Mouse (Mus musculus) bone marrow, adult 2 months (tissue): ENCODE measurements around the gene Rsf1. TPM values are rescaled to one million over a fixed set of nuclear protein-coding genes. Genes with fewer than 3 reads are reported as not detected.

Experiments
- H3K27ac ChIP-seq: fragments of 200-500 bp; 2 replicates; pipeline ENCODE4 v1.5.1; 2012; ENCODE audit warnings: low read depth, mild to moderate bottlenecking, control low read depth, inconsistent platforms, low read length; ENCODE audit not compliant: control insufficient read depth, poor library complexity, insufficient read depth
- H3K4me1 ChIP-seq: fragments of 200-500 bp; 2 replicates; pipeline ENCODE4 v1.6.1; 2011; ENCODE audit warnings: low read length; ENCODE audit not compliant: control insufficient read depth, insufficient read depth
- H3K4me3 ChIP-seq: fragments of 200-500 bp; replicated peaks from 2 replicates; pipeline ENCODE3; 2011; ENCODE audit warnings: mild to moderate bottlenecking, low read depth, low read length, control low read depth; ENCODE audit not compliant: control insufficient read depth
- CTCF ChIP-seq: fragments of 200-500 bp; IDR thresholded peaks from 2 replicates; pipeline ENCODE4 v1.5.1; 2011; ENCODE audit warnings: low read length, control low read depth; ENCODE audit not compliant: control insufficient read depth, insufficient read depth
- POLR2A ChIP-seq: fragments of 200-500 bp; IDR thresholded peaks from 2 replicates; pipeline ENCODE4 v1.6.1; 2011; ENCODE audit warnings: low read depth, mild to moderate bottlenecking, control low read depth, low read length, borderline replicate concordance; ENCODE audit not compliant: control insufficient read depth
- WGBS: fragments of 180-500 bp; shearing (Covaris S2); methylation state at CpG from one replicate; pipeline ENCODE4 v1.1.7; 2018; 5-methylcytosine and 5-hydroxymethylcytosine counted together
- polyA plus RNA-seq: library from polyadenylated mRNA; stranded (reverse); fragments of >200 nt; gene quantifications from 2 replicates; pipeline ENCODE4 v1.2.4, GENCODE M21; 2011; ENCODE audit warnings: low replicate concordance; ENCODE audit not compliant: missing spikeins, insufficient read depth, insufficient read length

Rsf1 gene
- polyA plus RNA-seq, 1 experiment: 14.2 TPM

- Histone ChIP-seq H3K27ac (no peak overlapping the region), H3K4me3 (no peak overlapping the region), H3K4me1 (no peaks in the 10 kb centered on the region)
- 68% methylated on average over 11 of the region's 11 CpGs for WGBS
- TF ChIP-seq POLR2A (no peak), CTCF (no peak)
These were observed 144.2 kb downstream of the Rsf1 start for GRCm38 (mm10) chr7:97723646-97724538.

DNA sequence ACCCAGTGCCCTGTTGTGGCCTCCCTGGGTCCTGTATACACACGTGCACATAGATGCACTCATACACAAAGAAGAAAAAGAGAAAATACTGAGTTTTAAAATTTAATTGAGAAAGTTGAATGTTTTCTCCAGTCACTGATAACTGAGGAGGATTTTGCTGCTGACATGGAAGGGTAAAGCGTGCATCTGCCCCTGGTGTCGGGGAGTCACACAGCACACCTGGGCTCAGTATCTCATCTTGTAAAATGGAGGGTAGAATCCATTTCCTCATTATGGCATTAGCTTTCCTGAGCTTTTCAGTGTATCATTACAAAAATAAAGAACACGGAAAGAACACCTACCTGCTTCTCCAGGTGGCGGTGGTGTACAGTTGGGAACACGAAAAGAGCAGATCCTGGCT is 145.7 kb downstream of the Rsf1 start:
- Histone ChIP-seq H3K27ac (no peak overlapping the region), H3K4me3 (no peak overlapping the region)
- 91% methylated on average over 6 of the region's 6 CpGs for WGBS

DNA sequence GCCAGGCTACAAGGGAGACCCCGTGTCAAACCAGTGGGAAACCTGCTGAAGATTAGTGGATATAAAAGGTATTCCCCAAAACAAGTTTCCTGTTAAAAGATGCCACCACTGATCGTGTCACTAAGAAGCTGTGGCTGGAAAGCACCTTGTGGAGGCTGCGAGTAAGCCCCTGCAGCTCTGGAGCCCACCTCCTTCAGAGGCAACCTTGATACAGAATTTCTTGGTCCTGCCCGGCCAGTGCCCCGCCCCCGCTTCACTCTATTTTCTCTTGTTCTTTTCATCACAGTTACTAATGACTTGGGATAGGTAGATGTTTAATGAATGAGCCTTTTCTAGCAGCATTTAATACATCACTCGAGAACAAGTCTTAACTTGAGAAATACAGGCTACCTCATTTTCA is 146.4 kb downstream of the Rsf1 start:
- whole genome bisulfite sequencing: 87% methylated on average over 7 of the region's 7 CpGs

More for the DNA sequence above, 145.7 kb downstream of the Rsf1 start:
- TF ChIP-seq CTCF: no peak
- TF ChIP-seq POLR2A: no peak
- no peaks in the 10 kb centered on the region for H3K4me1 ChIP-seq

DNA sequence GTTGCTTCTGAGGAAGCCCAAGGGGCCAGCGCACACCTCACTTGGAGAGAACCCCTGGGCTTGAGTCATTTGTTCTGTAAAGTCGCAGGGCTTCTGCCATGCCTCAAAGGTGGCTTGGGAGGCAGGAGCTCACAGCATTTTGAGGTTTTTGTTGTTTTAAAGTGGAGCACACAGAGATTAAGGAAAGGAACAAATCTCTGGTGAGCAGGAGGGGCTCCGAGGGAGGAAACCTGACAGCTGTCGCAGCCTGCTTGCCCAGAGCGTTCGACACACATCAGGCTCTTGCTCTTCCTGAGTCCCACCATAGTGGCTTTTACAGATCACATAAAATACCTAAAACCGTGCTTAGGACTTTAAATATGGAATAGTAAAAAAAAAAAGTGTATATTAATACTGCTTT is 147.1 kb downstream of the Rsf1 start:
- no peak overlapping the region for H3K27ac ChIP-seq
- 79% methylated on average over 7 of the region's 7 CpGs for WGBS
- H3K4me3 ChIP-seq: no peak overlapping the region
- no peaks in the 10 kb centered on the region for H3K4me1 ChIP-seq
- TF ChIP-seq CTCF (no peak), POLR2A (no peak)

More for the DNA sequence above, 146.4 kb downstream of the Rsf1 start:
- TF ChIP-seq POLR2A (no peak), CTCF (no peak)
- H3K27ac ChIP-seq: no peak overlapping the region
- no peaks in the 10 kb centered on the region for H3K4me1 ChIP-seq
- H3K4me3 ChIP-seq: no peak overlapping the region

- WGBS: 90% methylated on average over 14 of the region's 14 CpGs
- Histone ChIP-seq H3K4me1 (no peaks in the 10 kb centered on the region), H3K4me3 (no peak overlapping the region), H3K27ac (no peak overlapping the region)
- TF ChIP-seq CTCF (no peak), POLR2A (no peak)
These were observed 149.3 kb downstream of the Rsf1 start for GRCm38 (mm10) chr7:97728666-97729614.

- Histone ChIP-seq H3K4me3 (no peak overlapping the region), H3K4me1 (no peaks in the 10 kb centered on the region), H3K27ac (no peak overlapping the region)
- TF ChIP-seq CTCF (no peak), POLR2A (no peak)
- WGBS: 86% methylated on average over 3 of the region's 3 CpGs
These were observed 150.7 kb downstream of the Rsf1 start for GRCm38 (mm10) chr7:97730427-97730826.

DNA sequence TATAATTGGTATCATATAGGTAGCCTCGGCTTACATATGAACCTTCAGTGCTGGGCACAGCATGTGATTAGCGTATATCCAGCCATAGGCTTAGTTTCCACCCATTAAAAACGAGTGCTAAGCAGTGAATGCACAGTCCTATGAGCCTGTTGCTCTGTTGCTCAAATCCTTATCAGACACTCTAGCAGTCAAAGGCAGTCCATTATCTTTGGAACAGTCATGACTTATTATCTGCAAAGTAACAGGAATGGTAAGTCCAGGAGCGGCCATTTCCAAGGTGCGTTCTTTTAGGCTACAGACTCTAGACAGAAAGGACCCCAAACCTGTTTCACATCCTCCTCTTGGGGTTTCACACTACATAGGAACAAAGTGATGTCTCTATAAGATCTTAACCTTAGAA is 153.9 kb downstream of the Rsf1 start:
- Histone ChIP-seq H3K4me3 (no peak overlapping the region), H3K27ac (no peak overlapping the region), H3K4me1 (peaks cover 5% of the 10 kb centered on the region)
- WGBS: 68% methylated on average over 5 of the region's 5 CpGs
- TF ChIP-seq POLR2A: no peak
- TF ChIP-seq CTCF: no peak

DNA sequence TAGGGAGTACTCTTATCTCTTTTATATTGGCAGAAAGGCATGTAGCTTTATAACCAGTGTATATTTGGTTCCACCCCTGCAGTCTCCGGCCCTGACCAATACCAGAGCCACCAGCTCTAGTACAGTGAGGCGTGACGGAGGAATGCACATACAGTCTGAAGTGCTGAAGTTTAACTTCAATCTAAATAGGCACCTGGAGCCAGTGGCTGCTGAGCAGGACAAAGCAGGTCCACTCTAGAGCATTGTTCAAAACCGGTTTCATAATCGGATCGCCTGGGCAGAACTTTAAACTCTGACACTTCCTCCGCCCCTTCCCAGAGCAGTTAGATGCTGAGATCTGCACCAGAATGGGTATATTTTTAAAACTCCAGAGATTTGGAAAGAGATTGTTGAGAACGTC is 155.3 kb downstream of the Rsf1 start:
- Histone ChIP-seq H3K4me1 (peaks cover 5% of the 10 kb centered on the region), H3K4me3 (no peak overlapping the region)
- WGBS: 77% methylated on average over 8 of the region's 8 CpGs

More for the DNA sequence above, 155.3 kb downstream of the Rsf1 start:
- no peak overlapping the region for H3K27ac ChIP-seq
- no peak for TF ChIP-seq CTCF
